Mouse (Mus musculus): ENCODE measurements around the gene Ypel3. TPM values are rescaled to one million over a fixed set of nuclear protein-coding genes. Genes with fewer than 3 reads are reported as not detected.

Gene Ypel3
- polyA plus RNA-seq, 1 experiment from 2014 or later = 77.2 TPM

DNA sequence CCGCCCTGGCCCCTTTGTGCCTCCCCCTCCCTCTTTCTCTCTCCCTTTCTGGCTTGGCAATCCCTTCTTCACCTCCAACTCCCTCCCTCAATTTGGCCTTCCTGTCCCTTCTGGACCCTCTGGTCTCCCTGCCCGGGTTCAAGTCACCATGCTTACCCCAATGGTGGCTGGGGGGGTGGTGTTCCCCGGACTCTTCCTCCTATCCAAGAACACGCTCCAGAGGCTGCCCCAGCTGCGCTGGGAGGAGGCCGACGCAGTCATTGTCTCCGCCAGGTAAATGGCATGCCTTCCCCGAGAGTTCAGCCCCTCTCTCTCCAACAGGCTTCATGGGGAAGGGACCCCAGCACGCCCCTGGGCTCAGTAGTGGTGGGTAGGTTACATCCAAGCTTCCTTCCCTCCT lies 47.2 kb downstream of the Ypel3 start:
- Histone ChIP-seq H3K27ac (no peak overlapping the region), H3K27me3 (replicated peaks) (peaks cover 68% of the 10 kb centered on the region), H3K4me1 (peaks cover 7% of the 10 kb centered on the region; the same call in 1 of the 2 replicates), H3K9me3 (replicated peaks) (no peaks in the 10 kb centered on the region), H3K36me3 (no peaks in the 10 kb centered on the region), H3K9ac (no peak overlapping the region), H3K4me2 (no peak overlapping the region), H3K4me3 (no peak overlapping the region)
- 18% methylated on average over 10 of the region's 10 CpGs for WGBS (ENCODE audit: insufficient replicate concordance)
- no peak for ATAC-seq

DNA sequence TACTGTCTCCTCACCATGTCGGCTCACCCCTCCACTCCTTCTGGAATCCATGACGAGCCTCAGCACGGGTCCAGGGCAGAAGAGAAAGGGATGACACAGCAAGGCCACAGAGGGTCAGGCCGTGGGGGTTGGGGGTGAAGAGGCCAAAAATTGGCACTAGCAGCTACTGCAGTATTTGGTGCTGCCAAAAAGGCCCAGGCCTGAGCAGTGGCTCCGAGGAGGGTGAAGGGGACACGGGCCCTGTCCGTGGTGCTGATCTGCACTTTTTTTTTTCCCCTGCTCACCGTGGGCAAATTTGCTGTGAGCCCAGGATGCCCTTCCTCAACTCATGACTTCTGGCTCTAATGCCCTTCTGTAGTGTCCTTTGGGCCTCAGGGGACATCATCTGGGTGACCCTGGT lies 48.6 kb downstream of the Ypel3 start:
- WGBS (ENCODE audit: insufficient replicate concordance) = 20% methylated on average over 8 of the region's 8 CpGs
- Histone ChIP-seq H3K4me1 (peaks cover 7% of the 10 kb centered on the region; the same call in 1 of the 2 replicates), H3K27me3 (replicated peaks) (peaks cover 83% of the 10 kb centered on the region), H3K4me2 (no peak overlapping the region), H3K9ac (no peak overlapping the region), H3K27ac (no peak overlapping the region), H3K9me3 (replicated peaks) (no peaks in the 10 kb centered on the region), H3K4me3 (no peak overlapping the region), H3K36me3 (no peaks in the 10 kb centered on the region)
- no peak for ATAC-seq

DNA sequence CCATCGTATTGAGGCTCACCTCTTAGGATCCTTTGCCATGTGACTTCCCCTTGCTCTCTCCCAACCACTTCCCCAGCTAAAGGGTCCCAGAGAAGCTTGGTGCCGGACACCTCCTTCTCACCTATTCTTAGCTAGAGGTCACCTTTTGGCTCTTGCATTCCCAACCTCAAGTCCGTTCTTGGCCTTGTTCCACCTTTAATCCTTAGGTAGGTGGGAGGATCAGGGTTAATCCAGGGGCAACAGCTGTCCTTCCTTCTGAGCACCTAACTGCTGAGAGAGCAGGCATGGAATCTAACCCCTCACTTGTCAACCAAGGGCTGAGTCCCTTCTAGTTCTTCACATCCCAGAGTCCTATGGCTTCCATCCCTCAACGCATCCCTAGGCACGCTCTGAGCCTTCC lies 49.2 kb downstream of the Ypel3 start:
- peaks cover 85% of the 10 kb centered on the region for H3K27me3 ChIP-seq (replicated peaks)
- H3K27ac ChIP-seq = no peak overlapping the region
- no peak for ATAC-seq
- H3K9ac ChIP-seq = no peak overlapping the region
- H3K4me3 ChIP-seq = no peak overlapping the region
- H3K4me1 ChIP-seq = peaks cover 7% of the 10 kb centered on the region; the same call in 1 of the 2 replicates
- WGBS (ENCODE audit: insufficient replicate concordance) = 44% methylated on average over 5 of the region's 5 CpGs
- no peak overlapping the region for H3K4me2 ChIP-seq
- H3K36me3 ChIP-seq = no peaks in the 10 kb centered on the region
- no peaks in the 10 kb centered on the region for H3K9me3 ChIP-seq (replicated peaks)

Other genes with a start within 250 kb of the Ypel3 start
- gene Eif3c, start 210.5 kb upstream of the Ypel3 start, polyA plus RNA-seq (2016; fragmentation: Nextera tagmentation; extraction: Ambion mirVana) = 157 and 164 TPM in 2 replicates
- 0.77 and 1.1 TPM in 2 replicates for gene Apobr, start 192.0 kb upstream of the Ypel3 start, polyA plus RNA-seq (2016; fragmentation: Nextera tagmentation; extraction: Ambion mirVana)
- 12.5 TPM in 2 replicates for gene Cln3, start 191.1 kb upstream of the Ypel3 start, polyA plus RNA-seq (2016; fragmentation: Nextera tagmentation; extraction: Ambion mirVana)
- not detected in 2 replicates for gene Il27, start 182.0 kb upstream of the Ypel3 start, polyA plus RNA-seq (2016; fragmentation: Nextera tagmentation; extraction: Ambion mirVana)
- gene Nupr1, start 146.1 kb upstream of the Ypel3 start, polyA plus RNA-seq (2016; fragmentation: Nextera tagmentation; extraction: Ambion mirVana) = 3.2 and 3.7 TPM in 2 replicates
- gene Sgf29, start 127.6 kb upstream of the Ypel3 start, polyA plus RNA-seq (2016; fragmentation: Nextera tagmentation; extraction: Ambion mirVana) = 36.3 and 42.4 TPM in 2 replicates
- 0.24 and 0.50 TPM in 2 replicates for gene Sult1a1, start 100.5 kb upstream of the Ypel3 start, polyA plus RNA-seq (2016; fragmentation: Nextera tagmentation; extraction: Ambion mirVana)
- 134 and 153 TPM in 2 replicates for gene Bola2, start 81.6 kb upstream of the Ypel3 start, polyA plus RNA-seq (2016; fragmentation: Nextera tagmentation; extraction: Ambion mirVana)
- gene Slx1b, start 81.2 kb upstream of the Ypel3 start, polyA plus RNA-seq (2016; fragmentation: Nextera tagmentation; extraction: Ambion mirVana) = 4.5 and 5.1 TPM in 2 replicates
- 77.9 and 86.6 TPM in 2 replicates for gene Coro1a, start 69.2 kb upstream of the Ypel3 start, polyA plus RNA-seq (2016; fragmentation: Nextera tagmentation; extraction: Ambion mirVana)
- gene Mapk3, start 17.4 kb upstream of the Ypel3 start, polyA plus RNA-seq (2016; fragmentation: Nextera tagmentation; extraction: Ambion mirVana) = 23.7 and 25.0 TPM in 2 replicates
- 0.54 and 0.78 TPM in 2 replicates for gene Gdpd3, start 10.6 kb upstream of the Ypel3 start, polyA plus RNA-seq (2016; fragmentation: Nextera tagmentation; extraction: Ambion mirVana)
- gene Tbx6, start 4.5 kb downstream of the Ypel3 start, polyA plus RNA-seq (2016; fragmentation: Nextera tagmentation; extraction: Ambion mirVana) = 0.33 and 0.50 TPM in 2 replicates
- 191 and 205 TPM in 2 replicates for gene Ppp4c, start 15.5 kb downstream of the Ypel3 start, polyA plus RNA-seq (2016; fragmentation: Nextera tagmentation; extraction: Ambion mirVana)
- not detected in 2 replicates for gene Fam57b, start 20.7 kb downstream of the Ypel3 start, polyA plus RNA-seq (2016; fragmentation: Nextera tagmentation; extraction: Ambion mirVana)
- gene 4930451I11Rik, start 54.7 kb downstream of the Ypel3 start, polyA plus RNA-seq (2016; fragmentation: Nextera tagmentation; extraction: Ambion mirVana) = not detected in 2 replicates
- gene Doc2a, start 70.5 kb downstream of the Ypel3 start, polyA plus RNA-seq (2016; fragmentation: Nextera tagmentation; extraction: Ambion mirVana) = 0.15 and 0.24 TPM in 2 replicates
- 20.3 and 22.0 TPM in 2 replicates for gene Hirip3, start 85.0 kb downstream of the Ypel3 start, polyA plus RNA-seq (2016; fragmentation: Nextera tagmentation; extraction: Ambion mirVana)
- gene Ino80e, start 85.4 kb downstream of the Ypel3 start, polyA plus RNA-seq (2016; fragmentation: Nextera tagmentation; extraction: Ambion mirVana) = 70.5 and 73.0 TPM in 2 replicates
- gene Taok2, start 107.7 kb downstream of the Ypel3 start, polyA plus RNA-seq (2016; fragmentation: Nextera tagmentation; extraction: Ambion mirVana) = 20.1 and 20.6 TPM in 2 replicates
- gene Tmem219, start 146.0 kb downstream of the Ypel3 start, polyA plus RNA-seq (2016; fragmentation: Nextera tagmentation; extraction: Ambion mirVana) = 16.7 and 16.9 TPM in 2 replicates
- gene Kctd13, start 151.9 kb downstream of the Ypel3 start, polyA plus RNA-seq (2016; fragmentation: Nextera tagmentation; extraction: Ambion mirVana) = 10.3 and 10.7 TPM in 2 replicates
- gene Asphd1, start 172.6 kb downstream of the Ypel3 start, polyA plus RNA-seq (2016; fragmentation: Nextera tagmentation; extraction: Ambion mirVana) = not detected in 2 replicates
- 0.06 and 0.39 TPM in 2 replicates for gene Sez6l2, start 173.6 kb downstream of the Ypel3 start, polyA plus RNA-seq (2016; fragmentation: Nextera tagmentation; extraction: Ambion mirVana)
- gene Cdipt, start 199.0 kb downstream of the Ypel3 start, polyA plus RNA-seq (2016; fragmentation: Nextera tagmentation; extraction: Ambion mirVana) = 59.2 and 63.2 TPM in 2 replicates
- gene Cdiptos, start 199.1 kb downstream of the Ypel3 start, polyA plus RNA-seq (2016; fragmentation: Nextera tagmentation; extraction: Ambion mirVana) = 0.29 and 0.44 TPM in 2 replicates
- gene Mvp, start 237.7 kb downstream of the Ypel3 start, polyA plus RNA-seq (2016; fragmentation: Nextera tagmentation; extraction: Ambion mirVana) = 8.3 and 8.9 TPM in 2 replicates
- 0.57 TPM in 1 of 2 replicates, not detected in the other for gene Pagr1b, start 239.5 kb downstream of the Ypel3 start, polyA plus RNA-seq (2016; fragmentation: Nextera tagmentation; extraction: Ambion mirVana)
- 60.5 and 65.1 TPM in 2 replicates for gene Pagr1a, start 240.4 kb downstream of the Ypel3 start, polyA plus RNA-seq (2016; fragmentation: Nextera tagmentation; extraction: Ambion mirVana)
- gene Gm42742, start 244.1 kb downstream of the Ypel3 start, polyA plus RNA-seq (2016; fragmentation: Nextera tagmentation; extraction: Ambion mirVana) = 4.1 and 8.9 TPM in 2 replicates
- gene Prrt2, start 244.3 kb downstream of the Ypel3 start, polyA plus RNA-seq (2016; fragmentation: Nextera tagmentation; extraction: Ambion mirVana) = 0.88 and 2.1 TPM in 2 replicates

Data from liver, embryonic 12.5 days (tissue).